Mouse (Mus musculus): ENCODE data around the gene Klhdc8b.

The Klhdc8b gene

DNA sequence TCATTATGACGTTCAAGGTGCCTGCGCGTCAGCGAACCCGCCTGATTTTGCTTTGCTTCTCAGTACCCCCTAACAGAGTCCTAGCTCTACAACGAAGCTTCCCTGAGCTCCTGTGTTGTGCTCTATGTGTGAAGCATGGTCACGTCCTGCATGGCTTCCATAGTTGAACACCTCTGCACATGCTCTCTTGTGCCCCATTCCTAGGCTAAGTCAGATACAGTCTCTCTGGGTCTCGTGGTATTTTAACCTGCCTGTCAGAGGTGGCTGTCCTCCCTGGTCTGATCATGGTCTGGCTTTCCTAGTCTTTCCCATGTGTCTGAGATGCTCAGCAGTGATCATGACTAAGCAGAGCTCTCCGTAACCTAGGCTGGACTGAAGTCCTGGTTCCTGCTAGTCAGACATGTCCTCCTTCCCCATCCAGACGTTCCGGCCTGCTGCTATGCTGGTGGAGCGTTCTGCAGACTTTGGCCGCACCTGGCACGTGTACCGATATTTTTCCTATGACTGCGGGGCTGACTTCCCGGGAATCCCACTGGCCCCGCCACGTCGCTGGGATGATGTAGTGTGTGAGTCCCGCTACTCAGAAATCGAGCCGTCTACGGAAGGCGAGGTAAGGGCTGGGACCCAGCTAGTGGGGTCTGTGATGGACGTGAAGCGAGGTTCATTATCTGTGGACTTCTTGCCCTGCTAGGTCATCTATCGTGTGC lies 19.6 kb upstream of the Klhdc8b start:
- no peak for DNase-seq

DNA sequence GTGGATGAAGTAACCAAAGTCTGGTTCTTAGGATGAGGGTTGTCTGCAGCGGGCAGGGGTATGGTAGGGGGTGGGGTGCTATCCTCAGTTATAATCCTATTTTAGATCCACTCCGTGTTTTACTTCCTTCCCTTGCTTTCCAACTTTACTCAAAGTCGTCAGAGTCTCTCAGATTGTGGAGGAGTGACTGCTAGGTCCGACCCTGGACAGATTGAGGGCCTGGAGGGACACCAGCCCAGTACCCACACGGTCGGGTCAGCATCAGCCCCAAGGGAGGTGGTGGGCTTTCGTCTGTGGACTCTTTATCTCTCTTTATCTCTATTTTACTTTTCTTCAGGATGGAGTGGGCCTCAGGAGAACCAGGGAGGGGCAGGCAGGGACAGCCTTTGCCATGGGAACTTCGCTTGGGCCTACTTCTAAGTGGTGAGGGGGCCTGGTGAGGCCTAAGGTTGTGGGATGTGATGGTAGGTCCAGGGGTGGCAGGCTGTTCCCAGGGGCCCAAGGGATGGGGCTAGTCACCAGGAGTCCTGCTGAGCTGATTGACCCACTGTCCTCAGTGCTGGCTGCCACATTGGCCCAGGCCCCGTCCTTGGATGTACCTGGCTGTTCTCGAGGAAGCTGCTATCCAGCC lies 18.5 kb upstream of the Klhdc8b start, which contains the start of gene Lamb2:
Lamb2 (plus strand) TSS at position 16 of the 631 bp plus-strand sequence.
- no peak for DNase-seq

DNA sequence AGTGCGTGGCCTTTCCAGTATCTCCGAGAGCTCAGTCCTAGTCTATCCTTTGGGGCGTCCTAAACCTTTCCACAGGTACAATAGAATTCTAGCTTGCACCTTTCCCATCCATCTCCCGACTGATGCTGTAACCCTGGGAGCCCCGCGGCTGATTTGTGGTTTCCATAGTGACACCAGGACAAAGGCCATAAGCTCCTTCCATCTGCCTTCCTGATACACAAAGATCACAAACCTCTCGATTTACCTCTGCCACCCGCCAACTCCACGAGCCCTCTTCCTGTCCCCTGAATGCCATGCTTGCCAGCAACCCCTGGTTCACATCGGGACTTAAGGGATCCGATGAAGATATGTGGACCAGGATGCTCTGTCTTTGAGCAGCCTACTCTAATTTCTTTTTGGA lies 17.9 kb upstream of the Klhdc8b start:
- no peak for DNase-seq

DNA sequence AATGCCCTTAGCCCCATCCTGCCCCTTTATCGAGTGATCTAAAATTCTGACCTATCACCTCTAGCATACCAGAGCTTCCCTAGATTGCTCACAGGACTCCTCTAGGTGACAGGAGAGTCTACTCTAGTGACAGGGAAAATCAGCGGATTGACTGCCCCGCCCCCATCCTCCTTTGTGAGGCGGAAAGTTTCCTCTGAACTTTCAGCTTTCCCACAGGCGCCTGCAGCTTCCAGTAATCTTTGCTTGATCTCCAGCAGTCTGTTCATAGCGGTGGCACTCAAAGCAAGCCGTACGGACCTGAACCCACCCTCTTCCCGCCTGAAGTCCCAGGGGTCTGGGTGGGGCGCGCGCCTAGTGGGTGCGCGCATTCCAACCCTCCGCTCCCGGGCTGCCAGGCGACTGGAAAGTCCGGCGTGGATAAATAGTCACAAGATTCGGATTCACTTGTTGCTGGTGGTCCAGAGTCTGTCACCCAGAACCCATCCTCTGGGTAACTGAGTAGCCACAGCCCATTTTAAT lies 17.3 kb upstream of the Klhdc8b start:
- no peak for DNase-seq

DNA sequence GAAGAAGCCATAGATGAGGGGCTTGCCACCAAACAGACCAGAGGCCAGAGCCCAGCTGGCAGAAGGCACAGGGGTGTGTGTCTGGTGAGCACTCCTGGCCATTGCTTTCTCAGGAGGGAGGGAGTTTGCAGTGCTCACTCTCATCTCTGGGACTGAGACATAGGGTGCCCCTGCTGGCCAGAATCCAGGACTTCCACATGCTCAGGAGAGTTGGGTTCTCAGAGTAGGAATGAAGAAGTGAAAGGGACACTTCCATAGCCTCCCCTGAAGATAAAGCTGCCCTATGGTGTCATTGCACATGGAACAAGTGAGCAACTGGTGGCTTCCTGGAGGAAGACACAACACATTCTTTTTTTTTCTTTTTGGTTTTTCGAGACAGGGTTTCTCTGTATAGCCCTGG lies 13.1 kb upstream of the Klhdc8b start:
- DNase-seq, result peak in 1 of 2 experiments; percentile 7

DNA sequence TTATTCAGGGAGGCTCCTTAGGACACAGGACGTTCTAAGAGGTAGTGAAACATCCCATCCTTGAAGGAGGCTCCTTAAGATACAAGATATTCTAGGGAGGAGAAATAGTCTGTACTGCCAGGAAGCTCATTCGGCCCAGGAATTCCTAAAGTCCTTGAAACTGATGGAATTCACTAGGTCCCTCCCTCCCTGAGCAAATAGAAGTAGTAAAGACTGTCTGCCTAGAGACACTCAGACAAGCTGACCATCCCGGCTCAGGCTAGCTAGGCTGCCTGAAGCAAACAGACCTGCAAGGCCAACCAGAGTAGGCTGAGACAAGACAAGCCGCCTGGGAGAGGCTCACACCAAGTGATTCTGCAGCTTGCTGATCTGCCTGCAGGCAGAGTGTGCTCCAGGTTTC lies 8.5 kb upstream of the Klhdc8b start:
- no peak for DNase-seq

DNA sequence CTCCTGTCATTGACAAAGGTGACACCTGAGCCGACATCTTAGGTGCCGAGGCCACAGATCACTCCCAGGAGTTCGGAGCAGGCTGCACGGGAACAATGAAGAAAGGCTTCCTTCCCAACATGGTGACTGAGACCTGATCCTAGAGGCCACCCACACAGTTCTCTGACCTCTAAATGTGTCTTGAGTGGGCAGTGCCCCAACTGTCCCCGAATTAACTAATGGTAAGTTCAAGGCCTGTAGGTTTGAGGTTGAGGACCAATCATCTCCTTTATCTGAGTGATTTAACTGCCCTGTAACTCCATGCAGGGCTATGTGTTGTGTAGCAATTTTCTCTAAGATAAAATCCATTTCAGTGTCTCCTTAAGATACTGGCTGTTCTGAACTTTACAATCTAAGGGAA lies 8.0 kb upstream of the Klhdc8b start:
- DNase-seq, result no peak

DNA sequence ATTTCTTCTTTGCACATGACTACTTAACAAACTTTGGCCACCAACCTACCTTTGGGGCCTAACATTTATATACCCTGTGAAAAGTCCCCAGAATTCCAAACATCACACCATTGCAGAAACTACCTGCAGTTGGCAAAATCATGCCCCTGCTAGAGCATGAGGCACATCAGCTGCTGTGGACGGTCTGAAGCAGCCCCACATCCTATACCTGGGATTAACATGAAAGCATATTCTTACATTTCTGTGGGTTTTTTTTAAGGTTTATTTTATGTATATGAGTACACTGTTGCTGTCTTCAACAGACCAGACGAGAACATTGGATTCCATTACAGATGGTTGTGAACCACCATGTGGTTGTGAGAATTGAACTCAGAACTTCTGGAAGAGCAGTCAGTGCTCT lies 4.8 kb upstream of the Klhdc8b start:
- no peak for DNase-seq

DNA sequence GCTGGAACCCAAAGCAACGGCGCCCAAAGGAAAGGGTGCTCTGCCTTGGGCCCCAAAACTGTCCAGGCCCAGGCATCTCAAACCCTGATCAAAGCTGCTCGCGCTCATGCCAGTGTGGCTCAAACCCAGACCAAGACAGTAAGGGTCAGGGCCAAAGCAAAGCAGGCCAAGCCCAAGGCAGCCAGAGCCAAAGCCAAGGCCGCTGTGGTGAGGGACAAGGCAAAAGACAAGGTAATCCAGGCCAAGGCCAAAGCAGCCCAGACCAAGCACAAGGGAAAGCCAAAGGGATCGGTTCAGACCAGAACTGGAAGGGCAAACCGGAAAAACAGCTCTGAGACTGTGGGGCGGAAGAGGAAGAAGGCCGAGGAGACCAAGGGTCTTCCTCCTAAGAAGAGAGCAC lies 2.3 kb upstream of the Klhdc8b start:
- no peak for DNase-seq

DNA sequence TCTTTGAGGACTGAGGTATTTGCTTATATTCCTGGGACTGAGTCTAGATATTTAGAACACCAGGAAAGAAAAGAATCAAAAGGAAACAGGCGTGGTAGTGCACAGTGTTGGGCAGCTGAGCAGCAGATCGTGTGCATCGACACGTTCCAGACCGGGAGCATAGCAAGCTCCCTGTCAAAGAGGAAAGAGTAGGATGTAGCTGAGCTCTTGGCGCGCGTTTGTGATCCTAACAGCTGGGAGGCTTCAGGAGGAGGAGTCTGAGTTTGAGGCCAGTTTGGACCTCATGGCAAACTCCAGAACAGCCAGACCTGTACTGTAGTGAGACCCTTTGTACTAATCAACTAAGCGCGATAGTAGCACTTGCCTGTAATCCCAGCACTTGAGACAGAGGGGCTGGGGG lies 811 bp upstream of the Klhdc8b start:
- DNase-seq, result no peak

DNA sequence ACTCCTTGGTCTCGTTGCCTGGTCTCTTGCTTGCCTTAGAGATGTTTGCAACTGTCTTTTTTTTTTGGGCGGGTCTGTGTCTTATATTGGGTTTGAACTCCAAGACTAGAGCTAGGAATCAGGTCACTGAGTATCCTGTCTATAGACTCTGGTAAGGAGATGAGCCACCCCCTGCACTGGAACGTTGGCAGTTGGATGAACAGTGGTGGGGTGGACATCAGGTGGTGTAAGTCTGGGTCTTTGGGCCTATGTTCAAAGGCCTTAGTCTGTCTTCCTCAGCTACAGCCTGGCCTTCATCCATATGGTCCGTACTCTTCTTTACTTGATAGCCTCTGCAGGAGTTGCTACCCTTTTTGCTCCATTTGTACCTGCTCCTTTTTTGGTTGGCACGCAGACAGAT lies 294 bp upstream of the Klhdc8b start:
- DNase-seq, result no peak

DNA sequence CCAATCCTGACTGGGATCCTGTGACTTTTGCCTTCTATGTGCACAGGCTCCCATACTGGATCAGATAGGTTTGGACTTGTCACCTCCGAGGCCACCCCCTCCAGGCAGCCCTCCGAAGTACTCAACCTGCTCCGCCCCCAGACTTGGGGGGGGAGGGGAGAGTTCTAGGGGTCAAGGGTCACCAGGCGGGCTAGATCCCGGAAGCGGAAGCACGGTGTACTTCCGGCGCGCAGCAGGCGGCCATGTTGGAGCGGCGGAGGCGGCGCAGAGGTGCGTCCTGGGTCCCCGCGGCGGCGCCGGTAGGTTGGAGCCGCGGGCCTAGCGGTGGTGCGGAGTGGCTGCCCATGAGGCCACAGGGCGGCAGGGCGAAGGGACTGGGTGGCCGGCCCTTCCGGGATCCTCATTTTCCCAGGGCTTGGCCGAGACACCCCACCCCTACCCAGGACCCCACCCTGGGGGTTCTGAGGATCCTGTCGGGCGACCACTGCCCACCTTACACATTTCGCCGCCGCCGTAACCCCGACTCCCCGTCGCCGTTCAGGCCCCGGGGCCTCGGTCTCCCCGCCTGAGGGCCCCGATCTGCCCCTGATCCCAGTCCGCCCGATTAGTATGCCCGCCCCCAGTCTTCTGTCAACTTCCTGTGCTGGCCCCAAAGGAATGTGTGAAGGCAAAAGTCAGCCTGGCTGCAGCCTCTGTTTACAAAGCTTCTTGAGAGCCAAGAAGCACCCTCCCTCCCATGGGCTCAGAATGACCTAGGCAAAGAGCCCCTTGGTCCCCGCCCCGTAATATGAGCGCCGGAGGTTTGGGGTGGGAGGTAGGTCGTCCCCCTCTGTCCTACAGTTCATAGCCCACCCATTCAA lies 832 bp downstream of the Klhdc8b start, which contains the start of gene Ccdc71:
Ccdc71 (plus strand) TSS at position 209 of the 860 bp plus-strand sequence.
- DNase-seq, result peak; percentile 83 to 89

DNA sequence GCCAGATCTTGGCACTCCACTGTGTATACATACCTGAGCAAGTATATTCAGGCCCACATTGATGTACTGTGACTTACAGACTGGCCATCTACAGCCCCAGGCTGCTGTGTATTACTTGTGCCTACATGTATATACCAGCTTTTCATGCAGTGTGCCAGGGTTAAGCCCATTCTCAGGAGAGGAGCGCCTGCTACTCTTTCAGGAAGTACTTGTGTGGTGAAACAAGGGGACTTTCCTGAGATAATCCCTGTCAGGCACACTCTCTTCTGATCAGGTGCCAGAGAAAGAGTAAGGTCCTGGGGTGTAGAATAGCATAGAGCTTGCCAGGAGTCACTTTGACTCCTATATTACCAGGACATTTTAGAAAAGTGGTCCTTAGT lies 1.5 kb downstream of the Klhdc8b start:
- DNase-seq, result no peak

DNA sequence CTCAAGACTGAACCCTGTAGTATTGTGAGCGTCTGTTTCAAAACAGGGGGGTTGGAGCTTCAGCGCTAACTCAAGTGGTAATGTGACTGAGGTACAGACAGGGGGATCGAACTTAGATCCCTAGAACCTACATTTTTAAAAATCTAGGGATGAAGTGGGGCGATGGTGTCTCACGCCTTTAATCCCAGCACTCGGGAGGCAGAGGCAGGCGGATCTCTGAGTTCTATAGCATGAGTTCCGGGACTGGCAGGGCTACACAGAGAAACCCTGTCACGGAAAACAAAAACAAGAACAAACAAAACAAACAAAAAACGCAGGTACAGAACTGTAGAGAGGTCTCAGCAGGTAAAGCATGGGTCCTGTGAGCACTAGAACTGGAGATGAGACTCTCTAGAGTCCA lies 4.4 kb downstream of the Klhdc8b start:
- no peak for DNase-seq

DNA sequence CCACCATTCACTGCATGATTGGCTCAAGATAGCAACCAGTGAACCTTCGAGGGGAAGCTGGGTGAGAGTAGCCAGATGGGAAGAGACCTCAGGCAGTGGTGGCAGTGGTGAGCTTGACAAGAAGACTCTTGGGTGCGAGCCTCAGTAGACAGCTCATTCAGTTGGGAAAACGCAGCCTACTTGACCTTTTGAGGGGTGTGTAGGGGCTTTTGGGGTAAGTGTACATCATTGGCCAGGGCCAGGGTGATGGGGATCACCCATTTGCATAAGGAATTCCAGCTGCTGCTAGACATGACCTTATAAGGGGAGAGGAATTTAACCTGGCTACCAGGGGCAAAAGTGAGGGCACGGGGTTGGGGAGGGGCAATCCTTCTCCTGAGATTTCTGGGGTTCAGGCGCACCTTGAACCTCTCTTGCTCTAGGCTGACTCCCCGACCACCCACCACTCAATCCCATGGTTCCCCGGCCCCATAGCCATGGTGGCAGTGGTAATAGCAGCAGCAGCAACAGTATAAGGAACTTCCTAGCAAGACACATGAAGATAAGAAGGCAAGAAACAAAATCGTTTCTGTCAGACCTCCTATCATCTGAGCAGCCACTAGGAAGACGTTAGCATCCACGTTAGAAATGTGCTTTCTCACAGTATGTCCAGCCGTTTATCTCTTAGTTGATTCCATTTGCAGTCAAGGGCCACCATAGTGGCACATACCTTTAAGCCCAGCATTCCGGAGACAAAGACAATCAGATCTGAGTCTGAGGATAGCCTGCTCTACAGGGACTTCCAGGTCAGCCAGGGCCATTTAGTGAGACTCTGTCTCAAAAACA lies 5.4 kb downstream of the Klhdc8b start:
- DNase-seq, result no peak

DNA sequence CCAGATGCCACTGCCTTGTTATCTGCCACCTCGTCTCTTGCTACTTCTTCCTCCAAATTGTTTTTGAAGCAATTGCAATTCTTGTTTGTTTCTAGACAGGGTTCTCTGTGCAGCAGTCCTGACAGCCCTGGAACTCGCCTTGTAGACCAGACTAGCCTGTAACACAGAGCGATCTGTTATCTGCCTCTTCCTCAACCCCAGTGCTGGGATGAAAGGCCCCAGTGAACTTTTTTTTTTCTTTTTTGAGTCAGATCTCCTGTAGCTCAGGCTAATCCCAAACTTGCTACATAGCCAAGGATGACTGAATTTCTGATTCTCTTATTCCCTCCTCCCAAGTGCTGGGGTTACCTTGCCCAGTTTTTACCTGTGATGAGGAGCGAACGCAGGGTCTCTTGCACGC lies 7.0 kb downstream of the Klhdc8b start:
- no peak for DNase-seq

DNA sequence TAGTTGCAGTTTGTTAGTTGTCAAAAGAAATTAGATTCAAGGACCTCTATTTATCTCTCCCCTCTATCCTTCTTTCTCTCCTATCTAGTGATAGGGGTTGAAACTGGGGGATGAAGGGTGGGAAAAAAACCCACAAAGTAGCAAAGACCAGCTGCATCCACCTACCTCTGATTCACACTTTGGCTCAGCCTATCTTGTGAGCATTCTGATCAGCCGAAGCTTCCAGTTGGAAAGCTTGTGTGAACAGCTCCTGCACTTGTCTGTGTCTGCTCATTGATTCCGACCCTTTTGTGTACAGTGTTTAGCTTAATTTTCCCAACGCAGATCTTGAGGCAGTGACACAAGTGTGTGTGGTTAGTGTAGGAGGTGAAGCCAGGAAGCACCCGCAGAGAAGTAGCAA lies 7.9 kb downstream of the Klhdc8b start:
- no peak for DNase-seq

DNA sequence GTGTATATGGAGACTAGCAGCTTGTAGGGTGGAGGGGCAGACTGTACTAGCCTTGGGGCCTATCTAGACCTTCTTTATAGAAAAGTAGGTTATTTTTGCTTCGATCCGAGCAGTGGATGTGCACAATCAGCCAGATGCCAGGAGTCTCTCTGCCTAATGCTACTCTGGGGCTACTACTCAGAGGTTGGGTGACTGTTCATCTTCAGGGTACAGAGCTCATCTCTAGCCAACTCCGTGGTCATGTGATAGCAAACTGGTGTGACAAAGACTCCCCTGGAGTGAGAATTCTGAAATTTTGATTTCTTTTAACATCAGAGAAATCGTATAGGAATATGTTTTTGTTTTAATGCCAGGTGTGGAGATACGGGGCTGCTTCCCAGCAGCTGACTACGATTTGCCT lies 8.5 kb downstream of the Klhdc8b start:
- DNase-seq, result no peak

DNA sequence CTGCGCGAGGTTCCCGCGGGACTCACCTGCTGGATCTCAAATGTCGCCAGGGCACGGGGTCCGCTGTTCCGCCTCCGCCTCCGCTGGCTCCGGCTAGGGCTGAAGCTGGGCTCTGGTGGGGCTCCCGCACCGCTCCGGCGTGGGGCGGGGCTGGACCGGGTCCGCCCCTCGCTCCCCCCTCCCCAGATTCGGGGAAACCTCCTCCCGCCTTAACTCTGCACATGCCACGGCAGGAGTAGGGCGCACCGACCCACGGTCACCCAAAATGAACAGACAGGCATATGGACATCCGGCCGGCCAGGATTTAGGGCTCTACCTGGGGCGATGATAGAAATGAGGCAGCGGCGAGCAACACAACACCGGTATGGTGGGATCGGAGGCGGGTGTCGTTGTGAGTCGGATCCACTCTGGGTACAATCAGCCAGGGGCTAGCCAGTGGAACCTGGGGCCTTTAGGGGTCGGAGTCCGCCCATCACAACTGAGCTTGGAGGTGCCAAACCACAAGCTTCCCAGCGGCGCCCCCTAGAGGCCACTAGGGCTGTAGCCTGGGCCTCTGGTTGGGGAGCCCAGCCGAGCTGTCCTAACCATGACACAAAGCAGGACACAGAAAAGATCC lies 9.0 kb downstream of the Klhdc8b start:
- DNase-seq, result peak; percentile 80 to 84

DNA sequence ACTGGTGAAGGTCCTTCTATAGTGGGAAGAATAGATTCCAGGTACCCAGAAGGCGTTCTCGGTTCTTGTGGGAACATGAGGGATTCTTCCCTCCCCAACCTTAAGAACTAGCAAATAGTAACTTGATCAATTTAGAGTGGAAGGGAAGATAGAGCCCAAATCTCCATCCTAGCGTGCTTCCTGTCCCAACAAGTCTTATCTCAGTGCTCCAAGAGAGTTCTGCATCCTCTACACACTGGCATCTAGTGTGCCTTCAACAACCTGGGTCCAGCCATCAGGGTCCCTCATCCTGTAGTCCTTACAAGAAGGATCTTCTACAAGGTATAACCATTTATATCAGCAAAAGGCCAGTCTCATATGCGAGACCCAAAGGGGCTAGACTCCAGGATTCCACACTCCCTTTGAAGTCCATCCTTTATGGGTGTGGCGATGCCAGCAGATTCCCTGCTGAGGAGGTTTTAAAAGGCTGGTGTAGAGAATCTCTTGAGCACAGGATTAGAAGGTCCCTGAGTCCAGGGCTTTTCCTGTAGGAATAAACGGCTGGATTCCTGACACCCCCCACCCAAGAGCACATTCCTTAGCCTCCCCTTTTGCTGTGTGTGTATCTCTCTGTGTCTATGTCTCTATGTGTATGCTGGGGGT lies 9.7 kb downstream of the Klhdc8b start:
- DNase-seq, result no peak

DNA sequence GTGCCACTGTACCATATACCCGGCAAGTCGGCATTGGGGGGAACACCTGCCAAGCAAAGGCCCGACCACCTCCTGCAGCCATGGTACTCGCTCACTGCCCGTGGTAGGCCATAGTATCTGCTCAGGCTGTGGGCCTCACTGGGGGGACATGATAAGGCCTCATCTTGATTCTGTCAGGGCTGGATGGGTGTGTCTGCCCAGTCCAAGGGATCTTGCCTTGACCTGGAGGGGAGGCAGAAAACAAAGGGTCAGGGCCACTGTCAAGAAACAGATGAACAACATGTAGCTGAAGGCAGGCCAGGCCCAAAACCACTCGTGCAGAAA lies 10.2 kb downstream of the Klhdc8b start:
- DNase-seq, result no peak

Measured in thymus, postnatal 36 days (tissue).